Mouse (Mus musculus): ENCODE measurements around the gene Snx14.

GRCm38 (mm10) chr9:88379057-88379456 lies 59.7 kb downstream of the Snx14 start:
- TF ChIP-seq CTCF (IDR thresholded peaks at IDR 0.05) (no peak), POLR2A (IDR thresholded peaks at IDR 0.05; ENCODE audit: insufficient read depth, low read depth, low read length) (no peak)

Data from heart, adult 2 months (tissue).